Mouse (Mus musculus): ENCODE data around the gene Morc1.

Morc1 gene

GRCm38 (mm10) chr16:48627296-48627695, 196.3 kb downstream of the Morc1 start:
- in situ Hi-C loops (cut with MboI) = no loop called here

- in situ Hi-C loops (cut with MboI) = no loop called here
Measured at GRCm38 (mm10) chr16:48629710-48630109, 198.7 kb downstream of the Morc1 start.

GRCm38 (mm10) chr16:48630466-48630865, 199.4 kb downstream of the Morc1 start:
- in situ Hi-C loops (cut with MboI) = no loop called here

GRCm38 (mm10) chr16:48632351-48632750, 201.3 kb downstream of the Morc1 start:
- in situ Hi-C loops (cut with MboI) = no loop called here

- in situ Hi-C loops (cut with MboI) = no loop called here
Measured at GRCm38 (mm10) chr16:48646246-48646645, 215.2 kb downstream of the Morc1 start.

- in situ Hi-C loops (cut with MboI) = no loop called here
Measured at GRCm38 (mm10) chr16:48671696-48672095, 240.7 kb downstream of the Morc1 start.

GRCm38 (mm10) chr16:48672664-48673063, 241.6 kb downstream of the Morc1 start:
- in situ Hi-C loops (cut with MboI) = no loop called here

- in situ Hi-C loops (cut with MboI) = no loop called here
Measured at GRCm38 (mm10) chr16:48675607-48676006, 244.6 kb downstream of the Morc1 start.

- in situ Hi-C loops (cut with MboI) = no loop called here
Measured at GRCm38 (mm10) chr16:48676205-48676604, 245.2 kb downstream of the Morc1 start.

- in situ Hi-C loops (cut with MboI) = no loop called here
Measured at GRCm38 (mm10) chr16:48677381-48677780, 246.3 kb downstream of the Morc1 start.

GRCm38 (mm10) chr16:48678029-48678428, 247.0 kb downstream of the Morc1 start:
- in situ Hi-C loops (cut with MboI) = no loop called here
